Mouse (Mus musculus): Measurements from ENCODE around the gene Pawr.
A peak's percentile ranks its signal among the peaks of the same experiment; 100 is the strongest.

Pawr gene

DNA sequence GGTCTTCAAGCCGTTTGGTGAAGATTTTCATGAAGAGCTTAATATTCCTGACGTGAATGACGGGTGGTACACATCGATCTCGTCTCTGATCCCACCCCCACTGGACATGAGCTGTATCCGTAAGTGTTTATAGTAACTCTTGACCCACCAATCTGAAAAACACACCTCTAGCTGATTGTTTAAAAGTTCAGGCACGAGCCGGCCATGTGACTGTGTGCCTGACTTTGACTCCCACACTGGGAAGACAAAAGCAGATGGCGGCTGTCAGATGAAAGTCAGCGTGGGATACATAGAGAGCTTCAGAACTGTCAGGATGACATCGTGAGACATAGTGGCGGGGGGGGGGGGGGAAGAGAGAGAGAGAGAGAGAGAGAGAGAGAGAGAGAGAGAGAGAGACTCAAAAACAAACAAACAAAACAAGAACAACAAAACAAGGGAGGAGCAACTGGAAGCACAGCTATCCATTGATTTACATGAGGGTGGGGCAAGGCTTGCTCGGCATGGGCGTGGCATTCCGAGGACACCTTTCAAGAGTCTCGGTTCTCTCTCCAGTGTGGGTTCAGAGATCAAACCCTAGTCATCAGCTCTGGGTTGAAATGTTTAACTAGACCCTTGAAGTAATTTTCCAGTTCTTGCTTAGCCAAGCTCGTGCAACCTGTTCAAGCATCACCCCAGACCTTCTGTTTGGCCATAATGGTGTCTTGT is 32.9 kb upstream of the Pawr start:
- TF ChIP-seq GATA4 (IDR thresholded peaks at IDR 0.05; ENCODE audit: insufficient replicate concordance, low read length) = no peak

DNA sequence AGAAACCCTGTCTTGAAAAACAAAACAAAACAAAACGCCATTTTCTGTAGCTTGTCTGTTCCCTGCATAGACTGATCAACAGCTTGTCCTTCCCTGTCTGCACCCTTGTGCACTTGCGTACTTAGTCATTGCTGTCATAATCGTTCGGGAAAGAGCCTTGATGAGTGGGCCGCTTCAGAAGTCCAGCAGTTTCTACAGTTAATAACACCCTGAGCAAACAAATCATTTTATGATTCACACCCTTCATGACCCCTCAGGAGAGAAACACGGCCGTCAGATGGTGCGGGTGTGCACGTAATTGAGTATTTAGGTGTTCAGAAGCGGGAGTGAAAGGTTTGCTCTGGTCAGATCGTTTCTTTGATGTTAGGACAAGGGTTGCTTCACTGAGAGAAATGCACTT is 32.1 kb upstream of the Pawr start:
- no peak for TF ChIP-seq GATA4 (IDR thresholded peaks at IDR 0.05; ENCODE audit: insufficient replicate concordance, low read length)

DNA sequence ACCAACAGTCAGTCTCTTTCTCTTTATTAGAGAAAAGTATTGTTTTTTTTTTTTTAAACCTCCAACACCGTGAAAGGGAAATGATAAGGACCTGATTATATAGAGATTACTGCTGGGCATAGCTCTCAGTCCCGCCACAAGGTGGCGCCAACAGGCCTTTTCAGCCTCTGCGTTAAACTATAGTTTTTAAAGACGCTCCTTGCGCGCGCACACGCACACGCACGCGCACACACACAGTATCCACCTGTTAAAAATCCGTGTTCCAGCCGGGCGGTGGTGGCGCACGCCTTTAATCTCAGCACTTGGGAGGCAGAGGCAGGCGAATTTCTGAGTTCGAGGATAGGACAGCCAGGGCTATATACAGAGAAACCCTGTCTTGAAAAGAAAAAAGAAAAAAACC is 31.1 kb upstream of the Pawr start:
- TF ChIP-seq GATA4 (IDR thresholded peaks at IDR 0.05; ENCODE audit: insufficient replicate concordance, low read length) = no peak; the same call in 1 of the 2 replicates

DNA sequence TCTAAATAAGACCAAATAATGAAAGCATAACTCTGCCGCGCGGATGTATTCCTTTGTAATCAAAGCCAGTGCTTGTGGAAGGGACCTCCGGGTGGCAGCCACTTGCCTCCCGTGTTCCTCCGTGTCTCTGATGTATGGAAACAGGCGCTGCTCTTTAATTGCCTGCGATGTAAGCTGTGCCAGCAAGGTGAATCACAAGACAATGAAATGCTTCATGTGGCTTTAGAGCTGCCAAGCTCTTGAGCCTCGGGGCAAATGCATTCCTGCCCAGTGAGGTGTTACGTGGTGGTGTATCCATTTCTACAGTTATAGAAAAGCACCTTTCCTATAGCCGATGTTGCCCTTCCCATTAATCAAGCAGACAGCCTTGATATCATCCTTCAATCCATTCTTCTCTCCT is 24.1 kb upstream of the Pawr start:
- no peak for TF ChIP-seq GATA4 (IDR thresholded peaks at IDR 0.05; ENCODE audit: insufficient replicate concordance, low read length)

DNA sequence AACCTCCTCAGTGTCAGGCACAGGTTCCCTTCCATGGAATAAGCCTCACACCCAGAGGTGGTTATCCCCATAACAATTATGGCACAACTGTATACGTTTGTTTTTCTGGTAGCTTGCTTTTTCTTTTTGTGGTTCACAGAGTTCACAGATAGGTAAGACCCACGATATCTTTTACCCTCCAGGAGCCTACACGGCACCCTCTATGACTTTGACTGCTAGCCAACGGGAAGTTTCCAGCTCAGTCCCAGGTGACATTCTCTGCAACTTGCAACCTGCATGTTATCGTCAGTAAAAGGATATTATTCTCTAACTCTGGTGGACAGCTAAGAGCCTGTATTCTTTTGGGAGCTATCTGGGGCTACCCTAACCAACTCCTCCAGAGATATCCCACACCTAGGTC is 21.7 kb upstream of the Pawr start:
- TF ChIP-seq GATA4 (IDR thresholded peaks at IDR 0.05; ENCODE audit: insufficient replicate concordance, low read length) = no peak

DNA sequence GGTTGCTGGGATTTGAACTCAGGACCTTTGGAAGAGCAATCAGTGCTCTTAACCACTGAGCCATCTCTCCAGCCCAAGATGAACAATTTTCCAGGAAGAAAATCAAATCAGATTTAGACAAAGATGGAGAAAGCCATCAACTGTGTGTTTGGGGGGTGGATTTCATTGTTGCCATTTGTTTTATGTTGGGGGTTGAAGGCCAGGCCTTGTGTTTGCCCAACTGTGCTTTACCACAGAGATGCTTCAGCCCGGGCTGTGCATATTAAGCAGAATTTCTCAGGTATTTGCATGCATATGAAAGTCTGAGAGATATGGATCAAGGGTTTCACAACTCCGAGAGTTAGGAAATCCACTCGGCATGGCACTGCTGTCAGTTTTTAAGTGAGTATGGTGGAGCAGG is 20.5 kb upstream of the Pawr start:
- TF ChIP-seq GATA4 (IDR thresholded peaks at IDR 0.05; ENCODE audit: insufficient replicate concordance, low read length) = no peak

DNA sequence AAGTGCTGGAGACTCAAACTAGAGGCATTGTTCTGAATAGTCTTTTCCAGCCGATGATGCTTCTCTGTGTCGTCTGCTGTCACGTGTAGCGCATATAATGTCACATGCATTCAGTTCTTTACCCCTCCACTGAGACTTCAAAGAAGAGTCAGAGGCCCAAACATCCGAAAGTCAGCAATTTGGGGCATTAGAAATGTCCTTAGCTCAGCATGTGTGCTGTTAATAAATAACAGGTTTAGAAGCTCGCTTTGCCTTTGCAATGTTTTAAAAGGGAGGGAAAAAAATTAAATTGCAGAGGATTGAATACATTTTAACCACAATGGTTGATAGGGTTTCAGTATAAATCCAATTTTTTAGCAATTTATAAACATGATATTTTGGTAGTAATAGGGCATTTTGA is 18.1 kb upstream of the Pawr start:
- TF ChIP-seq GATA4 (IDR thresholded peaks at IDR 0.05; ENCODE audit: insufficient replicate concordance, low read length) = no peak

DNA sequence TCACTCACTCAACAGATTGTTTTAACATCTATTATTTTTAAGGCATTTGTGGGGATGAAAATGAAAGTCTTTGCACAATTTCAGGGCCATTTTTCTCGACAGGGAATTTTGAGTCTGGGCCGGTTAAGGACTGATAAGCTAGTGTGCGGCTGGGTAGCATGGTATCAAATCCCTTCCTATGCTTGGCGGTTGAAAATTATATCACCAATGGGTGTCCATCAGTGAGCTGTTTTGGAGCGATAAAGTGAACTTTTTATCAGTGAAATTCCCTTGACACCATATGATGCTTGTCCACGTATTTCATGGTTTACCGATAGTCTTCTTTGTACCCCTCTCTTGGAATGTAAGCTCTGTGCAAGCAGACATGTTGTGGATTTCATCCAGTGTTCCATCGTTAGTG is 17.5 kb upstream of the Pawr start:
- TF ChIP-seq GATA4 (IDR thresholded peaks at IDR 0.05; ENCODE audit: insufficient replicate concordance, low read length) = no peak

DNA sequence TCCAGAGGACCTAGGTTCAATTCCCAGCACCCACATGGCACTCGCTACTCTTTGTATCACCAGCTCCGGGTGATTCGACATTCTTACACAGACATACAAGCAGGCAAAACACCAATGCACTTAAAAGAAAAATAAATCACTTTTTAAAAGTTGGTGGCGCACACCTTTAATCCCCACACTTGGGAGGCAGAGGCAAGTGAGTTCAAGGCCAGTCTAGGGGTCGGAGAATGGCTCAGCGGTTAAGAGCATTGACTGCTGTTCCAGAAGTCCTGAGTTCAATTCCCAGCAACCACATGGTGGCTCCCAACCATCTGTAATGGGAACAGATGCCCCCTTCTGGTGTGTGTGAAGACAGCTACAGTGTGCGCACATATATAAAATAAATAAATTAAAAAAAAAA is 16.7 kb upstream of the Pawr start:
- TF ChIP-seq GATA4 (IDR thresholded peaks at IDR 0.05; ENCODE audit: insufficient replicate concordance, low read length) = no peak

DNA sequence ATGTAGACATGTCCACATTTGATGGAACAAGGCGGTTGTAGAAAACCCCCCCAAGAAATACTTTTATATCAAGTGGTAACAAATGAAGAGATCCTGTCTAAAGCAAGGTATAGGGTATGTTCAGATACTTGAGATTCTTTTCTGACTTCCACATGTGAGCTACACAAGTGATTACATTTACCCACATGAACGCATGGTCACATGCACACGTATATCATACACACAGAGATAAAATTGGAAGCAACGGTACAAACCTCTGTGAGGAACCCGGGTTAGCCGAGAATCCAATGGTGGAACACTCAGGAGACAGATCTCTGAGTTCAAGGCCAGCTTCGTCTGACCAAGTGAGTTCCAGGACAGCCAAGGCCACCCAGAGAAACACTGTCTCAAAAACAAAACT is 3.6 kb upstream of the Pawr start:
- no peak for TF ChIP-seq GATA4 (IDR thresholded peaks at IDR 0.05; ENCODE audit: insufficient replicate concordance, low read length)

DNA sequence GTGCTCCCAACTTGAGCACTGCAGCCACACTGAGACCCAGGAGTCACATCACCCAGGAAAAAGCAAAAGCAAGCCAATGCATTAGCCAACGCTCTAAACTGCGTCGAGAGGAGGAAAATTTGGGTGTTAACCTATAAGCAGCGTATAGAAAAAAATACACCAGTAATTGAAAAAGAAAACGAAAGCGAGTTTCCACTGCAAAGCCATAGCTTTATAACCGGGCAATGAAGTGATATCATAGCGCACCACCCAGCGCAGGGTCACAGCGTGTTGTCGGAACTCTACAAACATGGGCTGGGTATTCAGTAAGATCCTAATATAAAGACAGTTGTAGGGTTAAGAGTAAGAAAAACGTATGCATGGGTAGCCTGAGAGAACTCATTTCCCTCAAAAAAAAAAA is 2.9 kb upstream of the Pawr start:
- TF ChIP-seq GATA4 (IDR thresholded peaks at IDR 0.05; ENCODE audit: insufficient replicate concordance, low read length) = no peak

DNA sequence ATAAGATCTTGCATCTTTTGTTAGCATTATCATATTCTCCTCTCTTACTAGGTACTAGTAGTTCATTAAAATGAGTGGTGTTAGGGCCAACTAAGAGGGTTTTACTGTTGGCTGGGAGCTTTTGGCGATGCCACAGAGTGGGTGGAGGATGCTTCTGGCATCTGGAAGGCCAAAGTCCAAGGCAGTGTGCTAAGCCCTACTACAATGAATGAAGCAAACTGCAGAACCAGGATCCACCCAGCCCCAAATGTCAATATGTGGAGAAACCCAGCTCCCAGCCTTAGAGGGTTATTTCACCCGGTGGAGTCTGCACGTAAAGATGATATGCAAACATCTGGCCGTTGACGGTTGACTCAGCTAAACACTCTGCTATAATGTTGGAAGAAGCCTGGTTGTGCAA is 2.1 kb upstream of the Pawr start:
- no peak for TF ChIP-seq GATA4 (IDR thresholded peaks at IDR 0.05; ENCODE audit: insufficient replicate concordance, low read length)

DNA sequence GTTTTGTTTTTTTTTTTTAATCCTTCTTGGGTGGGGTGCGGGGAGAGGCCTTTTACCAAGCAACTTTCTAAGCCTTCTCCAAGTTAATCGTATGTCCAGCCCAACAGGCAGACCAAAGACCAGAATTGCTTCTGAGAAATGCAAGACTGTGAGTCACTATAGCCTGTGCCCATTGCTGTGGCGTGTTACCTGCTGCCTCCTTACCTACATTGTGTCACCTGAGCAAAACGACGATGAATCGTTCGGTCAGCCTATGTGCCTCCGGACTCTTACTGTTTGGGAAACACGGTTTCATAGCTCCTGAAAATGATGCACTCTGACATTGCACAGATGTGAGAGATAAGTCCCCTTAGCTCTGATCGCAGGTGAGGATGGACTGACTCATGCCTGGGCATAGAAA is 957 bp upstream of the Pawr start:
- TF ChIP-seq GATA4 (IDR thresholded peaks at IDR 0.05; ENCODE audit: insufficient replicate concordance, low read length) = no peak

DNA sequence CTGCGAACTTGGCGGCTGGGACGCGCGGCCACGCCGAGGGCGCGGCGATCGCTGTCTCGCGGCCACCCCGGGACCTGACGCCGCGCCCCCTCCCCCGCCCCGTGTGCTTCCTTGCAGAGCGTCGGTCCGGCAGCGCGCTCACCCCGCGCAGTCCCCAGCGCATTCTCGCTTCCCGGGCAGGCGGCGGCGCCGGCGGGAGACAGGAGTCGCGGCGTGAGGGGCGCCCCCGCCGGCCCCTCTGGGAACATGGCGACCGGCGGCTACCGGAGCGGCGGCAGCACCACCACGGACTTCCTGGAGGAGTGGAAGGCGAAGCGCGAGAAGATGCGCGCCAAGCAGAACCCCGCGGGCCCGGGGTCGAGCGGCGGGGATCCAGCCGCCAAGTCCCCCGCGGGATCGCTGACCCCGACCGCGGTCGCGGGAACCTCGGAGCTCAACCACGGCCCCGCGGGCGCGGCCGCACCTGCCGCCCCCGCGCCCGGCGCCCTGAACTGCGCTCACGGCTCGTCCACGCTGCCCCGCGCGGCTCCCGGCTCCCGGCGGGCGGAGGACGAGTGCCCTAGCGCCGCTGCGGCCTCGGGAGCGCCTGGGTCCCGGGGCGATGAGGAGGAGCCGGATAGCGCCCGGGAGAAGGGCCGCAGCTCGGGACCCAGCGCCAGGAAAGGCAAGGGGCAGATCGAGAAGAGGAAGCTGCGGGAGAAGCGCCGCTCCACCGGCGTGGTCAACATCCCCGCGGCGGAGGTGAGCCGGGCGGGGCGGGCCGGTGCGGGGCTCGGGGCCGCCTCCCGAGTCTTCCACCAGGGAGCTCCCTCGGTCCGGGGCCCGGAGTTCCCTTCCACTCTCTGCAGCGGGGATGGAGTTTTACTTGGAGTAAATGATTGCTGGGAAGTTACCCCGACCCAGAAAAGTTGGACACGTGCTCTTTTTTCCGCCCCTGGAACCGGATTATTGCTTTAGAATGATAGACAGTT is 935 bp downstream of the Pawr start:
- TF ChIP-seq GATA4 (IDR thresholded peaks at IDR 0.05; ENCODE audit: insufficient replicate concordance, low read length) = no peak

DNA sequence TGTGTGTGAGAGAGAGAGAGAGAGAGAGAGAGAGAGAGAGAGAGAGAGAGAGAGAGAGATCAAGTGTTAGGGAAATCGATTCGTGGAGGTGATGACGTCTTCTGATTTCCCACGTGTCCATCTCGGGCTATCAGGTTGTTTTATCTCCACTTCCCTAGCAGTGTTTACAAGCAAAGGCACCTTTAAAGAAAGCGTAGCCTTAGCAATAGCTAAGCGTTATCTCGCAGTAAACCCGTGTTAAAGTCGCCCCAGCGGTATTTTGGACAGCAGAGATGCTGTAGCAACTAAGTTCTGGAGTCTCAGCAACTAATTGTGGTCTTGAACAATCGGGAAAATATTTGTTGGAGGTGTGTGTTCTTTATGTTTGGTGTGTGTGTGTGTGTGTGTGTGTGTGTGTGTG is 1.7 kb downstream of the Pawr start:
- TF ChIP-seq GATA4 (IDR thresholded peaks at IDR 0.05; ENCODE audit: insufficient replicate concordance, low read length) = peak; percentile 77

DNA sequence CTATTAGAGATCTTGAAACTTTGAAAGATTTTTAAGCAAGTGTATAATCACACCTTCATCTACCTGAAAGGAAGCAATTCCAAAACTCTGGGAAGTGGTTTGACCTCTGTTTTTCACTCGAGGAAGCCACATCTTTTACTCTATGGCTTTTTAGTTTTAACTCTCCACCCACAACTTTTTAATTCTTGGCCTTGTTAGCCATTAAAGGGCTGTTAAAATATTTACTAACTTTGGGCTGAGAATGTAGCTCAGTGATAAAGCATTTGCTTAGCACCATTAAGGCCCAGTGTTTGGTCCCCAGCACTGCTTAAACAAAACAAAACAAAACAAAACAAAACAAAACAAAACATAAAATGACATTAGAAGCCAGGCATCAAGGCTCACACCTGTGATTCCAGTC is 2.2 kb downstream of the Pawr start:
- TF ChIP-seq GATA4 (IDR thresholded peaks at IDR 0.05; ENCODE audit: insufficient replicate concordance, low read length) = no peak
